Mouse (Mus musculus) forebrain, embryonic 12.5 days (tissue): ENCODE results near the gene Camk2g. TPM values are rescaled to one million over a fixed set of nuclear protein-coding genes. Genes with fewer than 3 reads are reported as not detected.
A peak's percentile ranks its signal among the peaks of the same experiment; 100 is the strongest.

Experiments used
- ATAC-seq: fragments of 200-750 bp; cut with Nextera tagmentation; 2 replicates; pipeline ENCODE4 v1.8.0; 2017; ENCODE audit warnings: moderate TSS enrichment; ENCODE audit not compliant: low FRiP score
- H3K27ac ChIP-seq: fragments of 300-500 bp; sonication (generic); 2 replicates; pipeline ENCODE4 v1.5.1; 2016; ENCODE audit warnings: mild to moderate bottlenecking
- H3K27me3 ChIP-seq: fragments of 300-500 bp; sonication (generic); 2 replicates; pipeline ENCODE4 v1.6.1; 2016; ENCODE audit warnings: mild to moderate bottlenecking
- H3K36me3 ChIP-seq: fragments of 300-500 bp; sonication (generic); replicated peaks from 2 replicates; pipeline ENCODE4 v1.6.1; 2016; ENCODE audit warnings: mild to moderate bottlenecking
- H3K4me1 ChIP-seq: fragments of 300-500 bp; sonication (generic); 2 replicates; pipeline ENCODE4 v1.6.1; 2016
- H3K4me2 ChIP-seq: fragments of 300-500 bp; sonication (generic); 2 replicates; pipeline ENCODE4 v1.6.1; 2016; ENCODE audit warnings: mild to moderate bottlenecking, moderate library complexity
- H3K4me3 ChIP-seq: fragments of 300-500 bp; sonication (generic); replicated peaks from 2 replicates; pipeline ENCODE4 v1.5.1; 2016; ENCODE audit warnings: mild to moderate bottlenecking
- H3K9ac ChIP-seq: fragments of 300-500 bp; sonication (generic); 2 replicates; pipeline ENCODE4 v1.6.1; 2016; ENCODE audit warnings: mild to moderate bottlenecking
- H3K9me3 ChIP-seq: fragments of 300-500 bp; sonication (generic); 2 replicates; pipeline ENCODE4 v1.6.1; 2016
- WGBS: fragments of 180-500 bp; shearing (Covaris S2); methylation state at CpG from one replicate; pipeline ENCODE4 v1.1.7; 2016; 5-methylcytosine and 5-hydroxymethylcytosine counted together
- polyA plus RNA-seq: library from polyadenylated mRNA; unstranded; fragments of >200 nt; fragmentation: Nextera tagmentation; extraction: Ambion mirVana; gene quantifications from 2 replicates; pipeline ENCODE4 v1.2.1, GENCODE M21; 2016

The Camk2g gene
- polyA plus RNA-seq, 1 experiment from 2014 or later: 60.4 TPM

DNA sequence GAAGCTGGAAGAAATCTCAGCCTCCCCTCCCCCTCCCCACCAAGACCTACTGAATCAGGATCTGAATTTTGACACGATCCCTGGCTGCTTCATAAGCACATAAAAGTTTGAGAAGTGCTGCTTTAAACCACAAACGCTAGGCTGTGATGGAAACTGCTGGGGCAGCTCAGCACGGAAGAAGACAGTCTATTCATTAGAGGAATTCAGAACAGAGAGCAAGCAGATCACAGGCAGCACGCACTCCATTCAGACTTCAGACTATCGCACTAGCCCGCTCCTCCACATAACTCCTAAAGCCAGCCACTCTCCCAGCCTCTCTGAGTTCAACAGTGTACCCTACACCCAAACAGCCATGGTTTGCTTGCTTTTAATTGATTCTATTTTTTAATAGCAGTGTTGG, 18.2 kb downstream of the Camk2g start:
- ATAC-seq: no peak
- 15% methylated on average over 6 of the region's 6 CpGs for WGBS
- no peak overlapping the region for H3K4me2 ChIP-seq

GRCm38 (mm10) chr14:20773410-20773809, 20.5 kb downstream of the Camk2g start:
- peaks cover 26% of the 10 kb centered on the region for H3K4me1 ChIP-seq
- H3K27me3 ChIP-seq: no peaks in the 10 kb centered on the region
- no peaks in the 10 kb centered on the region for H3K9me3 ChIP-seq
- 22% methylated on average over 3 of the region's 3 CpGs for whole genome bisulfite sequencing
- no peak for ATAC-seq
- H3K36me3 ChIP-seq: peaks cover 42% of the 10 kb centered on the region
- no peak overlapping the region for H3K27ac ChIP-seq
- no peak overlapping the region for H3K4me2 ChIP-seq
- no peak overlapping the region for H3K9ac ChIP-seq
- H3K4me3 ChIP-seq: no peak overlapping the region

More for the DNA sequence above, 18.2 kb downstream of the Camk2g start:
- Histone ChIP-seq H3K9ac (no peak overlapping the region; the same call in 1 of the 2 replicates), H3K4me1 (peaks cover 26% of the 10 kb centered on the region), H3K4me3 (no peak overlapping the region), H3K27me3 (no peaks in the 10 kb centered on the region), H3K27ac (no peak overlapping the region), H3K9me3 (no peaks in the 10 kb centered on the region), H3K36me3 (peaks cover 36% of the 10 kb centered on the region)

DNA sequence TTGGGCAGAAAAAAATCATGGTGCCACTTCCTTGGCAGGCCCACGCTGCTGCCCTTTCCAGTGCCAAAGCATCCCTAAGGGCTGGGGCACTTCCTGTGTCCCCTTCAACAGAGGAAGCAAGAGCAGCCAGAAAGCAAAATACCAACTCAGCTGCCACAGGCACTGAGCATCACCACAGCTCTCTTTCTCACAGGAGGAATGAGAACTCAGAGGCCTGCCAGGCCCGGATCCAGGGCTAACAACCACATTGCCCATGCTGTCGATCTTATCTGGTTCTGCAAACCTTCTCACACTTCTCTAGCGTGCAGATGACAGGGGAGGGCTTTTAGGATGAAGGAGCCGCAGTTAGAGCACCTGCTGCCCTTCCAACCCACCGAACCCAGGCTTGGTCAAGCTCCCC, 21.1 kb downstream of the Camk2g start:
- no peak overlapping the region for H3K27ac ChIP-seq
- no peak for ATAC-seq
- no peak overlapping the region for H3K4me2 ChIP-seq
- 80% methylated on average over 6 of the region's 6 CpGs for WGBS
- no peak overlapping the region for H3K9ac ChIP-seq
- H3K4me3 ChIP-seq: no peak overlapping the region
- H3K9me3 ChIP-seq: no peaks in the 10 kb centered on the region
- H3K36me3 ChIP-seq: peaks cover 42% of the 10 kb centered on the region
- no peaks in the 10 kb centered on the region for H3K27me3 ChIP-seq
- peaks cover 26% of the 10 kb centered on the region for H3K4me1 ChIP-seq

DNA sequence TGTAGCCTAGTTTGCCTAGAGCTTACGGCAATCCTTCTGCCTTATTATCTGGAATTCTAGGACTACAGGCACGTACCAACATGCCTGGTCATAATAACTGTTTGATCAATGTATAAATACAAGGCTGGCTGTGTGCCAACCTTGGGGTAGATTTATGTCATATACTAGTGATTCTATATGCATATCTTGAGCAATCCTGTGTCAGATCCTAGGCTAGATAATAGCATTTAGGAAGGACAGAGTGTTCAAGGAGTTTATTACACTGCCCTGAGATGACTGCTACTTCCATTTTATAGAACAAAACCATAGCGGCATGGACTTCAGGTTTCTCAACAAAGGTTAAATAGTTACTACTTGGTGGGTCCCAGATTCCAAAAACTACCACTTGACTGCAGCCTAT, 21.9 kb downstream of the Camk2g start:
- Histone ChIP-seq H3K27ac (no peak overlapping the region), H3K36me3 (peaks cover 36% of the 10 kb centered on the region), H3K9ac (no peak overlapping the region), H3K27me3 (no peaks in the 10 kb centered on the region), H3K4me1 (peaks cover 26% of the 10 kb centered on the region), H3K4me3 (no peak overlapping the region), H3K9me3 (no peaks in the 10 kb centered on the region), H3K4me2 (no peak overlapping the region)
- no peak for ATAC-seq
- WGBS: 95% methylated on average over 3 of the region's 3 CpGs

- Histone ChIP-seq H3K9ac (no peak overlapping the region), H3K27me3 (no peaks in the 10 kb centered on the region), H3K4me2 (no peak overlapping the region), H3K4me1 (peaks cover 5% of the 10 kb centered on the region; the same call in 1 of the 2 replicates), H3K27ac (no peak overlapping the region), H3K9me3 (no peaks in the 10 kb centered on the region), H3K36me3 (peaks cover 53% of the 10 kb centered on the region), H3K4me3 (no peak overlapping the region)
- WGBS: 80% methylated on average over 5 of the region's 5 CpGs
- ATAC-seq: no peak
Observed at GRCm38 (mm10) chr14:20768581-20768980, 25.3 kb downstream of the Camk2g start.

DNA sequence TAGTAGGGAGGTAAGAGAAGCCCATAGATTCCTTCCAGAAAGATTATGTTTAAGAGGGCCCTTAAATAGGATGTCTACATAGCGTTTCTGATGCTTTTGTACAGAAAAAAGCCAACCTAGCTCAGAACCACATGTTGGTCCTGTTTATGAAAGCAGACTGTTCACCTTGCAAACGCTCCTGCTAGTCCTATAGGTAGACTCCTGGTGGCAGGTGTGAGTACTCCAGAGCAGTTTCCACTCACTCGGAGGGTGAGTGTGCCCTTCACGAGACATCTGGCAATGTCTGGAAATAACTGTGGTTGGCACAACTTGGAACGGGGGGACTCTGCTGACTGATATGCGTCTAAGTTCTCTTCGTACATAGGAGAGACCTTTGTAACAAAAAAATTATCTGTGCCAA, 26.0 kb downstream of the Camk2g start:
- H3K36me3 ChIP-seq: peaks cover 59% of the 10 kb centered on the region
- 92% methylated on average over 7 of the region's 7 CpGs for WGBS

GRCm38 (mm10) chr14:20765642-20766258, 28.1 kb downstream of the Camk2g start:
- no peak overlapping the region for H3K4me3 ChIP-seq
- no peaks in the 10 kb centered on the region for H3K4me1 ChIP-seq
- peaks cover 71% of the 10 kb centered on the region for H3K36me3 ChIP-seq
- H3K9me3 ChIP-seq: no peaks in the 10 kb centered on the region
- no peaks in the 10 kb centered on the region for H3K27me3 ChIP-seq
- no peak overlapping the region for H3K9ac ChIP-seq
- H3K4me2 ChIP-seq: no peak overlapping the region
- no peak overlapping the region for H3K27ac ChIP-seq
- 33% methylated on average over 12 of the region's 12 CpGs for WGBS
- peak; percentile 76 for ATAC-seq

More for the DNA sequence above, 26.0 kb downstream of the Camk2g start:
- Histone ChIP-seq H3K4me2 (no peak overlapping the region), H3K4me1 (no peaks in the 10 kb centered on the region), H3K9me3 (no peaks in the 10 kb centered on the region), H3K9ac (no peak overlapping the region), H3K27ac (no peak overlapping the region), H3K27me3 (no peaks in the 10 kb centered on the region), H3K4me3 (no peak overlapping the region)
- no peak for ATAC-seq

- WGBS: 91% methylated on average over 5 of the region's 5 CpGs
- Histone ChIP-seq H3K27ac (no peak overlapping the region), H3K36me3 (peaks cover 75% of the 10 kb centered on the region), H3K9ac (no peak overlapping the region), H3K4me3 (no peak overlapping the region), H3K9me3 (no peaks in the 10 kb centered on the region), H3K4me2 (no peak overlapping the region), H3K27me3 (no peaks in the 10 kb centered on the region), H3K4me1 (no peaks in the 10 kb centered on the region)
- no peak for ATAC-seq
Observed at GRCm38 (mm10) chr14:20764942-20765341, 28.9 kb downstream of the Camk2g start.

GRCm38 (mm10) chr14:20758768-20759435, 35.0 kb downstream of the Camk2g start:
- Histone ChIP-seq H3K4me2 (no peak overlapping the region), H3K4me1 (no peaks in the 10 kb centered on the region), H3K9ac (no peak overlapping the region), H3K27ac (no peak overlapping the region), H3K27me3 (no peaks in the 10 kb centered on the region), H3K9me3 (no peaks in the 10 kb centered on the region), H3K4me3 (no peak overlapping the region), H3K36me3 (peaks cover 87% of the 10 kb centered on the region)
- WGBS: 87% methylated on average over 8 of the region's 8 CpGs
- ATAC-seq: no peak

- Histone ChIP-seq H3K9ac (no peak overlapping the region), H3K4me2 (no peak overlapping the region), H3K27ac (no peak overlapping the region), H3K27me3 (no peaks in the 10 kb centered on the region), H3K4me1 (no peaks in the 10 kb centered on the region), H3K4me3 (no peak overlapping the region), H3K9me3 (no peaks in the 10 kb centered on the region), H3K36me3 (peaks cover 82% of the 10 kb centered on the region)
- 92% methylated on average over 22 of the region's 22 CpGs for WGBS
- no peak for ATAC-seq
Observed at GRCm38 (mm10) chr14:20757370-20757907, 36.4 kb downstream of the Camk2g start.

DNA sequence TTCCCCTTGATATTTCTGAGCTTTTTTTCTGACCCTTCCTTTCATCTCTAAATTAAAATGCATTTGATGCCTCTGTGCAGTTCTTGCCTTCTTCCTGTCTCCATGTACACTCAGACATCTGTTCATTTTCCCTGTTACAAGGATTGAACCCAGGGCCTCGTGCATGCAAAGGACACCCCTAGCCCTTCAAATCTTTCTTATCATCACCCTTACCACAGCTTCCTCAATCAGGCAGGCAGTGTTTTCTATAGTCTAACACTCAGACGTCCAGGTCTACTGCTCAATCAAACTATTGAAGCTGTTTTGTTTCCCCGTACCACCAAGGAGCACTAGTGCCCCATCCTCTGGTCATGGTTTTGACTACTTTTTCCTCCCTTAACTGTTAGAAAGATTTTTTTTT, 40.1 kb downstream of the Camk2g start:
- no peaks in the 10 kb centered on the region for H3K9me3 ChIP-seq
- 86% methylated on average over 3 of the region's 3 CpGs for WGBS
- H3K4me3 ChIP-seq: no peak overlapping the region
- peaks cover 51% of the 10 kb centered on the region for H3K36me3 ChIP-seq
- no peaks in the 10 kb centered on the region for H3K4me1 ChIP-seq
- ATAC-seq: no peak
- H3K9ac ChIP-seq: no peak overlapping the region
- no peak overlapping the region for H3K4me2 ChIP-seq
- no peak overlapping the region for H3K27ac ChIP-seq
- no peaks in the 10 kb centered on the region for H3K27me3 ChIP-seq

GRCm38 (mm10) chr14:20750503-20750902, 43.4 kb downstream of the Camk2g start:
- H3K27me3 ChIP-seq: no peaks in the 10 kb centered on the region
- H3K4me3 ChIP-seq: no peak overlapping the region
- H3K36me3 ChIP-seq: peaks cover 45% of the 10 kb centered on the region
- no peak overlapping the region for H3K9ac ChIP-seq
- H3K4me1 ChIP-seq: no peaks in the 10 kb centered on the region
- no peak overlapping the region for H3K4me2 ChIP-seq
- no peak for ATAC-seq
- no peaks in the 10 kb centered on the region for H3K9me3 ChIP-seq
- H3K27ac ChIP-seq: no peak overlapping the region
- 88% methylated on average over 5 of the region's 5 CpGs for WGBS
